Mouse (Mus musculus): ENCODE measurements around the gene Xkr8. TPM values are rescaled to one million over a fixed set of nuclear protein-coding genes. Genes with fewer than 3 reads are reported as not detected.
A peak's percentile ranks its signal among the peaks of the same experiment; 100 is the strongest.
"Not testable (repeated sequence)": the region's sequence is repeated elsewhere in the genome, so short reads cannot be mapped to it uniquely, and the experiment has no call there.

Gene Xkr8
- polyA plus RNA-seq, 1 experiment from 2014 or later = 6.6 TPM

DNA sequence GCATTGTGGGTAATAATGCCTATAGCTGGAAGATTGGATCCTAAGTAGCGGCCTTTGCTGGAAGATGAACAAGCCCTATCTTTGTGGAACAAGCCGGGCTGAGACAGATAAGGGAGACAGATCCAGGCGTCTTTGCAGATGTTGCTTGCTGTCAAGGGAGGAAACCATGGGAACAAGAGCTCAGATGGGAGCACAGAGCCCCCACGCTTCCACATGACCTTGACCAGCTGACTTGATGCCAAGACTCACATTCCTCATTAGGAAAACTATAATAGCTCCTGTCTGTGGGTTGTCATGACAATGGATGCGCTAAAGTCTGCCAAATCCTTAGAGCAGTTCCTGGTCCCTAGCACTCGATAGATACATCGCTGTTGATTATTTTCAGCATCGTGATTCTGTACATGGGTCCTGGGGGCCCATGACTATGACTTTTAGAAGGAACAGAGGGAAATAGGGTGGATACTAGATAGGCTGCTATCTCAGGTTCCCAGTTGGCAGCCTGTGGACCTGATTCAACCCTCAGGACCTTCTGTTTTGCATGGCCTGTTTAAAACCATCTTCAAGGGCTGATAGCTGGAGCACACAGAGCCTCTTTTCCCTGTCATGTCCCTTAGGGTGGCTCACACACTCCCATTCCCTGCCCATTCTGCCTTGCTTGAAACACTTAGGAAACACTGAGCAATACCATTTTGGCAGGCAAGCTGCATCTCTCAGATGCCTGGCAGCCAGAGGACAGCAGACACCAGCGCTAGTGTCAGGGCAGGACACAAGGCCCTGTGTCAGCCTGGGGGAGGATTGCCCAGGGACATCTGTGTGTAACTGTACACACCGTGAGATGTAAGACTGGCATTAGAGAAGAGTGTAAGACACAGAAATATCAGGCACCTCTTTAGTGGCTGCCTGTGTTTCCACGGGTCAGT lies 11.9 kb upstream of the Xkr8 start:
- Histone ChIP-seq H3K27me3 (ENCODE audit: control insufficient read depth, insufficient read depth, low read depth, low read length) (no peaks in the 10 kb centered on the region), H3K4me3 (ENCODE audit: low read length) (no peak overlapping the region), H3K4me2 (ENCODE audit: low read depth, low read length) (no peak overlapping the region), H3K4me1 (replicated peaks; ENCODE audit: control insufficient read depth, insufficient read depth, low read length) (no peaks in the 10 kb centered on the region), H3K36me3 (ENCODE audit: control insufficient read depth, insufficient read depth, low read length) (no peaks in the 10 kb centered on the region), H3K9ac (ENCODE audit: low read length) (no peak overlapping the region), H3K9me3 (ENCODE audit: control insufficient read depth, low read length) (no peaks in the 10 kb centered on the region), H3K27ac (ENCODE audit: low read length) (no peak overlapping the region)
- ATAC-seq (ENCODE audit: low read depth) = no peak
- 65% methylated on average over 11 of the region's 11 CpGs for WGBS

DNA sequence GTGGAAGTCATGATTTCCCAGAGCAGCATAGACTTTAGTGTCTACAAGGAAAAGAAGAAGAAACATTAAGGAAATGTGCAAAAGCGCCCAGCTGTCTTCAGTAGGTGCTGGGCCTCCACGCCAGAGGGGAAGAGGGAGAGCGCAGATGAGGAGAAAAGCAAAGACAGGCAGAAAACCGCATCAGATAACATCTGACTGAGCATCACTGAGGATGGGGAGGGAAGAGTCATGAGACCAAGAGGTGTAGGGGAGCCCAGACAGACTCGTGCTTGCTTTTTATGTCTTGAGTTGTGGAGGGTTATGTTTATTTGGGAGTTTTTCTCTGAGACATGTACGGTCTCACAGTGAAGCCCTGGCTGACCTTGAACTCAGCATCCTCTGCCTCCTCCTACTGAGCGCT lies 9.1 kb upstream of the Xkr8 start:
- 90% methylated on average over 7 of the region's 7 CpGs for WGBS
- H3K27me3 ChIP-seq (ENCODE audit: control insufficient read depth, insufficient read depth, low read depth, low read length) = no peaks in the 10 kb centered on the region
- ATAC-seq (ENCODE audit: low read depth) = no peak
- H3K9me3 ChIP-seq (ENCODE audit: control insufficient read depth, low read length) = no peaks in the 10 kb centered on the region
- H3K4me1 ChIP-seq (replicated peaks; ENCODE audit: control insufficient read depth, insufficient read depth, low read length) = no peaks in the 10 kb centered on the region
- H3K9ac ChIP-seq (ENCODE audit: low read length) = no peak overlapping the region
- H3K27ac ChIP-seq (ENCODE audit: low read length) = no peak overlapping the region
- H3K36me3 ChIP-seq (ENCODE audit: control insufficient read depth, insufficient read depth, low read length) = no peaks in the 10 kb centered on the region
- no peak overlapping the region for H3K4me3 ChIP-seq (ENCODE audit: low read length)
- H3K4me2 ChIP-seq (ENCODE audit: low read depth, low read length) = no peak overlapping the region

DNA sequence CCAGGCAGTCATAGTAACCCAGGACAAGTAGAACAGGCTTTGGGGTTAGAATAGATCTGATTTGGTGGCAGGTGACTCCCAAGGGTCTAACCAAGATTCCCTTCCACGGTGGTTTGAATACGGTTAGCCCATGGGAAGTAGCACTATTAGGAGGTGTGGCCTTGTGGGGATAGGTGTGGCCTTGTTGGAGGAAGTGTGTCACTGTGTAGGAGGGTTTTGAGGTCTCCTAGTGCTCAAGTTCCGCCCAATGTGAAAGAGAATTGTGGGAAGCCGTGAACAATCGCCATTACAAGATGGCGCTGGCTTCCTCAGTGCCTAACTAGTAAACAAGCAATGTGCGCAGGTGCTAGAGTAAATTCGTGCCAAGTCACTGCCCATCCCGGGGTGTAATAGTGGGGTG lies 4.8 kb upstream of the Xkr8 start:
- not testable (repeated sequence) for H3K36me3 ChIP-seq (ENCODE audit: control insufficient read depth, insufficient read depth, low read length); H3K27ac ChIP-seq (ENCODE audit: low read length); H3K9ac ChIP-seq (ENCODE audit: low read length); H3K4me3 ChIP-seq (ENCODE audit: low read length); ATAC-seq (ENCODE audit: low read depth); H3K9me3 ChIP-seq (ENCODE audit: control insufficient read depth, low read length); H3K4me1 ChIP-seq (replicated peaks; ENCODE audit: control insufficient read depth, insufficient read depth, low read length); H3K4me2 ChIP-seq (ENCODE audit: low read depth, low read length); H3K27me3 ChIP-seq (ENCODE audit: control insufficient read depth, insufficient read depth, low read depth, low read length)
- WGBS = 85% methylated on average over 9 of the region's 9 CpGs

DNA sequence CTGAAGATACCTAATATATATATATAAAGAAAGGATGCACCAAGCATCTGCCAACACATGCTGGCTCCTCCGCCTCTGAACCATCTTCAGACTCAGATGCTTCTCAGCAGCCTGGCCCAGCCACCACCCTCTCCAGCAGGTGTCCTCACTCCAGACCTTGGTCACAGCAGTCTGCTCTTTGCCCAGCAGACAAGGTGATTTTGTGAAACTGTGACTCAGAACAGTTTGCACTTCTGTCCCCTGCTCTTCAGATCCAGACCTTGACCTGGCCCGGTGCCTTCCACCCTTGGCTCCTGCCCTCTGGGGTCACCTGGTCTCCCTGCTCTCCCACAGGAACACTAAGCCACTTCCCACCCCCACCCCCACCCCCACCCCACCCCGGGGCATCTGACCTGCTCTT lies 3.5 kb upstream of the Xkr8 start:
- Histone ChIP-seq H3K4me2 (ENCODE audit: low read depth, low read length) (no peak overlapping the region), H3K27me3 (ENCODE audit: control insufficient read depth, insufficient read depth, low read depth, low read length) (no peaks in the 10 kb centered on the region), H3K4me1 (replicated peaks; ENCODE audit: control insufficient read depth, insufficient read depth, low read length) (peaks cover 5% of the 10 kb centered on the region), H3K27ac (ENCODE audit: low read length) (no peak overlapping the region), H3K9me3 (ENCODE audit: control insufficient read depth, low read length) (no peaks in the 10 kb centered on the region), H3K9ac (ENCODE audit: low read length) (no peak overlapping the region), H3K36me3 (ENCODE audit: control insufficient read depth, insufficient read depth, low read length) (no peaks in the 10 kb centered on the region), H3K4me3 (ENCODE audit: low read length) (no peak overlapping the region)
- ATAC-seq (ENCODE audit: low read depth) = no peak
- WGBS = 45% methylated on average over 3 of the region's 3 CpGs

DNA sequence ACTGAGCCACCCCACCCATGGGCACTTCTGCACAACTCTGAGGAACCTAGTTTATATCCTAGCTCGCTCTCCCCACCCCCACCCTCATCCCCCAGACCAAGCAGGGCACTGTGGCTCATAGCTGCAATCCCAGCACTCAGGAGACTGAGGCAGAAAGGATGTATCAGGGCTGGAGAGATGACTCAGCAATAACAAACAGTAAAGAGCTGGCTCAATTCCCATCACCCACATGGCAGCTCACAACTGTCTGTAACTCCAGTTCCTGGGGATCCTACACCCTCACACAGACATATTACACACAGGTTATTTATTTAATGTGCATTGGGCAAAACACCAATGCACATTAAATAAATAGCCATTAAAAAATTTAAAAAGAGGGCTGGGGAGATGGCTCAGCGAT lies 3.0 kb upstream of the Xkr8 start:
- Histone ChIP-seq H3K4me2 (ENCODE audit: low read depth, low read length) (no peak overlapping the region), H3K9me3 (ENCODE audit: control insufficient read depth, low read length) (no peaks in the 10 kb centered on the region), H3K4me1 (replicated peaks; ENCODE audit: control insufficient read depth, insufficient read depth, low read length) (peaks cover 5% of the 10 kb centered on the region), H3K27ac (ENCODE audit: low read length) (no peak overlapping the region), H3K27me3 (ENCODE audit: control insufficient read depth, insufficient read depth, low read depth, low read length) (no peaks in the 10 kb centered on the region), H3K4me3 (ENCODE audit: low read length) (no peak overlapping the region), H3K36me3 (ENCODE audit: control insufficient read depth, insufficient read depth, low read length) (no peaks in the 10 kb centered on the region), H3K9ac (ENCODE audit: low read length) (no peak overlapping the region)
- WGBS = 64% methylated on average over 2 of the region's 2 CpGs
- no peak for ATAC-seq (ENCODE audit: low read depth)

DNA sequence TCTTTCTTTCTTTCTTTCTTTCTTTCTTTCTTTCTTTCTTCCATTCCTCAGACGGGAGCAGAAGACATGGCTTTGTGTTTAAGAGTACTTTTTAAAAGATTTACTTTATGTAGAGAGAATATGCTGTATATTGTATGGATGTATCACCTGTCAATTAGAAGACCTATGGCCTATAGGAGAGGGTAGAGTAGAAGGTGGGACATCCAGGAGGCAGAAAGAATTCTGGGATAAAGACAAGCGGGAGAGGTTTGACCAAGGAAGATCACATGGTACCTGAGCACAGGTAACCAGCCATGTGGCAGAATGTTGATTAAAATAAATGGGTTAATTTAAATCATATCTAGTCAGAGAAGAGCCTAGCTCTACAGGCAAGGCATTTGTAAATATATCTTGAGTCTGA lies 2.4 kb upstream of the Xkr8 start:
- ATAC-seq (ENCODE audit: low read depth) = no peak
- Histone ChIP-seq H3K4me2 (ENCODE audit: low read depth, low read length) (no peak overlapping the region), H3K27me3 (ENCODE audit: control insufficient read depth, insufficient read depth, low read depth, low read length) (no peaks in the 10 kb centered on the region), H3K9ac (ENCODE audit: low read length) (no peak overlapping the region), H3K36me3 (ENCODE audit: control insufficient read depth, insufficient read depth, low read length) (no peaks in the 10 kb centered on the region), H3K4me3 (ENCODE audit: low read length) (no peak overlapping the region), H3K27ac (ENCODE audit: low read length) (no peak overlapping the region), H3K9me3 (ENCODE audit: control insufficient read depth, low read length) (no peaks in the 10 kb centered on the region), H3K4me1 (replicated peaks; ENCODE audit: control insufficient read depth, insufficient read depth, low read length) (peaks cover 5% of the 10 kb centered on the region)
- WGBS = 84% methylated on average over 2 of the region's 2 CpGs

DNA sequence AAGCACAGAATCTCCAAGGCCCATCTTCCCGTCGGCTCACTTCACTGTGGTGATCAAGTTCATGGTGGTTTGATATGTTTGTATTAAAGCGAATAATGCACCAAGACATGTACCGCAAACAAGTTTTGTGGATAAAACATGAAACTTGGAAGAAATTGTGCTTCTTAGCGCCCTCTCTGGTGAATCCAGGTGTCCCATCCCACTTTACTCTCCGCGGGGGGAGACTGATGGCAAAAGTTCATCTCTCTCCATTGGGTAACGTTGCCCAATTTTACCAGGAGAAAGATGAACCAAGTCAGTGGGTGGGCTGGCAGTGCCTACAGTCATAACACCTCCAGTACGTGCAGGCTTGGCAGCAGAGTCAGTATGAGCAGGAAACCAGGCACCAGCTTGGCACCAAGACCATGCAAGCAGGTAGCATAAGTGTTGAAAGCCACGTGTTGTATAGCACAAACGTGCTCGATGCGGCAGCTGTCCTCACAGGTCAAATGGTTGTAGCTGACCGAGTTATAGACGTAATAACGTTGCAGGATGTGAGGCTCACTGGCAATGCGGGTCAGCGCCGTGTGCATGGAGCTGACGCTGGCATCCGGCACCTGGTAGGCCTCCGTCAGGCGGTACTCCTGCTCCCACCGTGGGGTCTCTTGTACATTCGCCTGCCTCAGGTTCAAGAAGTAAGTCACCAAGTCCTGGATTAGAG lies 875 bp upstream of the Xkr8 start:
- H3K4me1 ChIP-seq (replicated peaks; ENCODE audit: control insufficient read depth, insufficient read depth, low read length) = peaks cover 5% of the 10 kb centered on the region
- no peak for ATAC-seq (ENCODE audit: low read depth)
- no peaks in the 10 kb centered on the region for H3K36me3 ChIP-seq (ENCODE audit: control insufficient read depth, insufficient read depth, low read length)
- no peak overlapping the region for H3K4me3 ChIP-seq (ENCODE audit: low read length)
- H3K4me2 ChIP-seq (ENCODE audit: low read depth, low read length) = no peak overlapping the region
- H3K27me3 ChIP-seq (ENCODE audit: control insufficient read depth, insufficient read depth, low read depth, low read length) = no peaks in the 10 kb centered on the region
- H3K27ac ChIP-seq (ENCODE audit: low read length) = no peak overlapping the region
- H3K9ac ChIP-seq (ENCODE audit: low read length) = no peak overlapping the region
- no peaks in the 10 kb centered on the region for H3K9me3 ChIP-seq (ENCODE audit: control insufficient read depth, low read length)
- 91% methylated on average over 25 of the region's 25 CpGs for WGBS

DNA sequence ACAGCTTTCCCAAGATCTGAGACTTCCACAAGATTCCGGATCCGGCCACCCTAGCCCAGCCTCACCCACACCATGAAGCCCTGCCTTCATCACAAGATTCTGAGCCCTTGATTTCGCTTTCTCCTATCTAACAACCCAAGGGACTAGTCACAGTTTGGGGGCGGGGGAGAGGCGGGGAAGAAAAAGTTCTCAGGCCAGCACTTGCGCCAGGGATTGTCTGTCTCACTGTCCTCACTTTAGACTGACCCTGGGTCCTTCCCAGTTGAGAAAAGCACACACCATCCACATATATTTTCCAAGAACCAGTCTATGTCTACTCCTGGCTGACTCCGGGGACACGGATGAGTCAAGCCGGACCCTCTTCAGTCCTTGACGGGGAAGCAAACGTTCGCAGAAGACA lies 730 bp downstream of the Xkr8 start:
- Histone ChIP-seq H3K4me2 (ENCODE audit: low read depth, low read length) (peak overlapping the region; percentile 84), H3K4me3 (ENCODE audit: low read length) (peak overlapping the region; percentile 69), H3K9me3 (ENCODE audit: control insufficient read depth, low read length) (no peaks in the 10 kb centered on the region), H3K27ac (ENCODE audit: low read length) (no peak overlapping the region), H3K4me1 (replicated peaks; ENCODE audit: control insufficient read depth, insufficient read depth, low read length) (peaks cover 5% of the 10 kb centered on the region), H3K36me3 (ENCODE audit: control insufficient read depth, insufficient read depth, low read length) (no peaks in the 10 kb centered on the region), H3K27me3 (ENCODE audit: control insufficient read depth, insufficient read depth, low read depth, low read length) (no peaks in the 10 kb centered on the region), H3K9ac (ENCODE audit: low read length) (peak overlapping the region; percentile 71)
- ATAC-seq (ENCODE audit: low read depth) = no peak
- WGBS = 40% methylated on average over 12 of the region's 12 CpGs

DNA sequence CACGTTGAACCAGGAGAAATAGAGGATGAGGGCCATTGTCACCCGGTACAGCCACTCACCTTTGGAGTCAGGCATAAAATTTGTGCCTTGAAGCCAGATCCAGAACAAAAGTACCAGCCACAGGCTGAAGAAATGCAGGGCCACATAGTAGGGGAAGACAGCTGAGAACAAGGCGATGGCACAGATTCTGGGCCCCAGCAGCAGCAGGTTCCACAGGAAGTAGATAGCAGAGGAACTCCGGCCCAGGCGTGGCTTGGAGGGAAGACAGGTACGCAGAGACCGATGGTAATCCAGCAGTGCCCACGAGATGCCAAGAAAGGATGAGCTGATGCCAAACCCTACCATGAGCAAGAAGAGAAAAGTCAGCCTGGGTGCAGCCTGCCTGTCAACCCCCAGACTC lies 4.1 kb downstream of the Xkr8 start:
- Histone ChIP-seq H3K9ac (ENCODE audit: low read length) (no peak overlapping the region), H3K27me3 (ENCODE audit: control insufficient read depth, insufficient read depth, low read depth, low read length) (no peaks in the 10 kb centered on the region), H3K4me2 (ENCODE audit: low read depth, low read length) (no peak overlapping the region), H3K27ac (ENCODE audit: low read length) (no peak overlapping the region), H3K36me3 (ENCODE audit: control insufficient read depth, insufficient read depth, low read length) (no peaks in the 10 kb centered on the region; the same call in 1 of the 2 replicates), H3K4me3 (ENCODE audit: low read length) (no peak overlapping the region), H3K9me3 (ENCODE audit: control insufficient read depth, low read length) (no peaks in the 10 kb centered on the region), H3K4me1 (replicated peaks; ENCODE audit: control insufficient read depth, insufficient read depth, low read length) (peaks cover 5% of the 10 kb centered on the region)
- 86% methylated on average over 8 of the region's 8 CpGs for WGBS
- ATAC-seq (ENCODE audit: low read depth) = no peak

All from lung, embryonic 16.5 days (tissue).